Mouse (Mus musculus) hindbrain, embryonic 13.5 days (tissue): ENCODE data around the gene Rgs6. TPM values are rescaled to one million over a fixed set of nuclear protein-coding genes. Genes with fewer than 3 reads are reported as not detected.

ENCODE experiments used
- ATAC-seq: fragments of 200-750 bp; cut with Nextera tagmentation; 2 replicates; pipeline ENCODE4 v1.8.0; 2017; ENCODE audit warnings: moderate TSS enrichment; ENCODE audit not compliant: low FRiP score
- H3K27ac ChIP-seq: fragments of 300-500 bp; sonication (generic); 2 replicates; pipeline ENCODE4 v1.5.1; 2015; ENCODE audit warnings: inconsistent platforms, mild to moderate bottlenecking, moderate library complexity
- H3K27me3 ChIP-seq: fragments of 300-500 bp; sonication (generic); 2 replicates; pipeline ENCODE4 v1.6.1; 2015; ENCODE audit warnings: mild to moderate bottlenecking, inconsistent platforms
- H3K36me3 ChIP-seq: fragments of 300-500 bp; sonication (generic); 2 replicates; pipeline ENCODE4 v1.6.1; 2015; ENCODE audit warnings: mild to moderate bottlenecking, inconsistent platforms
- H3K4me1 ChIP-seq: fragments of 300-500 bp; sonication (generic); replicated peaks from 2 replicates; pipeline ENCODE4 v1.6.1; 2015; ENCODE audit warnings: inconsistent platforms
- H3K4me2 ChIP-seq: fragments of 300-500 bp; sonication (generic); 2 replicates; pipeline ENCODE4 v1.6.1; 2015; ENCODE audit warnings: inconsistent platforms, mild to moderate bottlenecking, moderate library complexity
- H3K4me3 ChIP-seq: fragments of 300-500 bp; sonication (generic); 2 replicates; pipeline ENCODE4 v1.5.1; 2015; ENCODE audit warnings: mild to moderate bottlenecking, inconsistent platforms
- H3K9ac ChIP-seq: fragments of 300-500 bp; sonication (generic); 2 replicates; pipeline ENCODE4 v1.6.1; 2015; ENCODE audit warnings: mild to moderate bottlenecking, inconsistent platforms
- H3K9me3 ChIP-seq: fragments of 300-500 bp; sonication (generic); 2 replicates; pipeline ENCODE4 v1.6.1; 2016; ENCODE audit warnings: inconsistent platforms
- WGBS: fragments of 180-500 bp; shearing (Covaris S2); methylation state at CpG from one replicate; pipeline ENCODE4 v1.1.7; 2015; 5-methylcytosine and 5-hydroxymethylcytosine counted together
- polyA plus RNA-seq: library from polyadenylated mRNA; unstranded; fragments of >200 nt; fragmentation: Nextera tagmentation; extraction: Ambion mirVana; gene quantifications from 2 replicates; pipeline ENCODE4 v1.2.1, GENCODE M21; 2015

Gene Rgs6
- polyA plus RNA-seq, 1 experiment from 2014 or later: 7.4 TPM

DNA sequence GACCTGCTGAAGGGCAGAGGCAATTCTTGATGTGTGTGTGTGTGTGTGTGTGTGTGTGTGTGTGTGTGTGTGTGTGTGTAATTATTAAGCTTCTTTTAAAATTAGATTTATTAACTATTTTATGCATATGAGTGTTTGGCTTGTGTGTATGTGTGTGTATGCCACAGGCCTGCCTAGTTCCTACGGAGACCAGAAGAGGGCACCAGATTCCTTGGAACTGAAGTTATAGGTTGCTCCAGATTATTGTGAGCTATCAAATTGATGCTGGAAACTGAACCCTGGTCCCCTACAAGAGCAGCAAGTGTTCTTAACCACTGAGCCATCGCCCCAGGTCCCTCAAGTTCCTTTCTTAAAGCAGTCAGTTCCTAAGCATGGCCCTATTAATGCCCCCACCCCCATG lies 511.8 kb downstream of the Rgs6 start:
- no peaks in the 10 kb centered on the region for H3K36me3 ChIP-seq
- H3K9me3 ChIP-seq: no peaks in the 10 kb centered on the region
- ATAC-seq: no peak
- H3K27ac ChIP-seq: no peak overlapping the region
- no peak overlapping the region for H3K4me2 ChIP-seq
- H3K9ac ChIP-seq: no peak overlapping the region
- H3K4me1 ChIP-seq: peaks cover 6% of the 10 kb centered on the region
- WGBS: 88% methylated on average over 2 of the region's 2 CpGs
- H3K27me3 ChIP-seq: 0 out of 2 replicates have a peak, but pooled peaks cover 3% of the 10 kb centered on the region
- H3K4me3 ChIP-seq: no peak overlapping the region

GRCm38 (mm10) chr12:83100413-83100812 lies 512.3 kb downstream of the Rgs6 start:
- H3K36me3 ChIP-seq: no peaks in the 10 kb centered on the region
- H3K9me3 ChIP-seq: no peaks in the 10 kb centered on the region
- peaks cover 6% of the 10 kb centered on the region for H3K4me1 ChIP-seq
- no peak overlapping the region for H3K27ac ChIP-seq
- H3K27me3 ChIP-seq: 0 out of 2 replicates have a peak, but pooled peaks cover 3% of the 10 kb centered on the region
- H3K4me2 ChIP-seq: no peak overlapping the region
- no peak for ATAC-seq
- no peak overlapping the region for H3K4me3 ChIP-seq
- H3K9ac ChIP-seq: no peak overlapping the region
- 71% methylated on average over 9 of the region's 9 CpGs for WGBS

DNA sequence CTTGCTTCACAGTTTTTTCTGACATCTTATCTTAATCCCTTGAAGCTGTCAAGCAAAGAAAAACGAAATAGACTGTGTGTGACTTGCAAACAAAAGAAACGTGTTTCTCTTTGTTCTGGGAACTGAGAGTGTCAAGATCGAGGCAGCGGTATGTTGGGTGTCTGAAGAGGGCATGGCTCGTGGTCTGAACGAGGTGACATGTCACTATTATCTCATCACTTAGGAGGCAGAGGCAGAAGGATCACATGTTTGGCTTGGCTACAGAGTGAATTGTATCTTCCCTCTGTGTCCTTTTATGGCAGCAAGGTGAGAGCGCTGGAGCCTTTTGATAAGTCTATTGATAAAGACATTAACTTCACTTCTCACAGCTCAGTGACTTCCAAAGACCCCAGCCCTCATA lies 512.8 kb downstream of the Rgs6 start:
- peaks cover 6% of the 10 kb centered on the region for H3K4me1 ChIP-seq
- no peak overlapping the region for H3K4me2 ChIP-seq
- ATAC-seq: no peak
- no peak overlapping the region for H3K27ac ChIP-seq
- H3K4me3 ChIP-seq: no peak overlapping the region
- no peak overlapping the region for H3K9ac ChIP-seq
- 41% methylated on average over 7 of the region's 7 CpGs for WGBS
- H3K36me3 ChIP-seq: no peaks in the 10 kb centered on the region
- no peaks in the 10 kb centered on the region for H3K9me3 ChIP-seq
- H3K27me3 ChIP-seq: 0 out of 2 replicates have a peak, but pooled peaks cover 3% of the 10 kb centered on the region

- Histone ChIP-seq H3K27me3 (0 out of 2 replicates have a peak, but pooled peaks cover 3% of the 10 kb centered on the region), H3K9ac (no peak overlapping the region), H3K36me3 (no peaks in the 10 kb centered on the region), H3K4me3 (no peak overlapping the region), H3K4me2 (no peak overlapping the region), H3K27ac (no peak overlapping the region), H3K4me1 (peaks cover 7% of the 10 kb centered on the region; the same call in 1 of the 2 replicates), H3K9me3 (no peaks in the 10 kb centered on the region)
- no peak for ATAC-seq
- WGBS: 61% methylated on average over 9 of the region's 9 CpGs
Measured at GRCm38 (mm10) chr12:83105514-83106119, 517.5 kb downstream of the Rgs6 start.

DNA sequence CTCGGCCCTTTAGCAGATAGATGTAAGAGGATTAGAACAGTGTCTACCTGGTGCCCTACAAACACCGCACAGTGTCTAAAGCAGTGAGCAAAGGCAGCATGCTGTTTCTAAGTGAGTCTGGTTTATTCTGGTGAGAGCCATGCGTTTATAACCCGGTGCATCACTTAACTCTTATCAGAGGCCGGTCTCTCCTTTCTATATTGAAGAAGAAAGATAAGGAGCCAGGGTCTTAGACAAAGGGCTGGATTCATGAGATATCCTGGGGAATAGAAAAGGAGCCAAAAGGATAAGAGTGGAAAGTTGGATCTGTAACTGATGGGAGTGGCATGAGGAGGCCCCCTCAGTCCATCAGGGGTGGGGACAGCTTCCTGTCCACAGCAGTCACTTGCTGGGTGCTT lies 518.0 kb downstream of the Rgs6 start:
- Histone ChIP-seq H3K4me1 (peaks cover 10% of the 10 kb centered on the region; the same call in 1 of the 2 replicates), H3K4me2 (no peak overlapping the region), H3K36me3 (no peaks in the 10 kb centered on the region), H3K9me3 (no peaks in the 10 kb centered on the region), H3K27ac (no peak overlapping the region), H3K27me3 (0 out of 2 replicates have a peak, but pooled peaks cover 3% of the 10 kb centered on the region), H3K9ac (no peak overlapping the region), H3K4me3 (no peak overlapping the region)
- no peak for ATAC-seq
- WGBS: 90% methylated on average over 5 of the region's 5 CpGs

DNA sequence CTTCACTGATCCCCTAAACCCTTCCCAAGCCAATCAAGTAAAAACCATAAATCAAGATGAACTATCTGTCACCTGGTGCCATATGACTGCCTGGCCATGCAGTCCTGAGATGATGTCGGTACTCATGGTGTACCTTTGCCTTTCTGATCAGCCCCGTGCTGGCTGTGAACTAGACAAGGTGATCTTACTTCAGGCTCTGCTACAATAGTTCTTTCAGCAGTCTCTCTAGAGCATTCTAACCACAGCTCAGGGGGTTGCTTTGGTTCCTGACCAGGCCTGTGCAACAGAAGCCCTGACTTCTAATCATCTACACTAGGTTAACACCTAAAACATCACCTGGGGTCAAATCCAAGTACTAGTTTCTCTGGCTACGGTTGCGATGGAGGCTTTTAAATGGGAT lies 521.4 kb downstream of the Rgs6 start:
- H3K9me3 ChIP-seq: no peaks in the 10 kb centered on the region
- ATAC-seq: no peak
- WGBS: 84% methylated on average over 4 of the region's 4 CpGs

DNA sequence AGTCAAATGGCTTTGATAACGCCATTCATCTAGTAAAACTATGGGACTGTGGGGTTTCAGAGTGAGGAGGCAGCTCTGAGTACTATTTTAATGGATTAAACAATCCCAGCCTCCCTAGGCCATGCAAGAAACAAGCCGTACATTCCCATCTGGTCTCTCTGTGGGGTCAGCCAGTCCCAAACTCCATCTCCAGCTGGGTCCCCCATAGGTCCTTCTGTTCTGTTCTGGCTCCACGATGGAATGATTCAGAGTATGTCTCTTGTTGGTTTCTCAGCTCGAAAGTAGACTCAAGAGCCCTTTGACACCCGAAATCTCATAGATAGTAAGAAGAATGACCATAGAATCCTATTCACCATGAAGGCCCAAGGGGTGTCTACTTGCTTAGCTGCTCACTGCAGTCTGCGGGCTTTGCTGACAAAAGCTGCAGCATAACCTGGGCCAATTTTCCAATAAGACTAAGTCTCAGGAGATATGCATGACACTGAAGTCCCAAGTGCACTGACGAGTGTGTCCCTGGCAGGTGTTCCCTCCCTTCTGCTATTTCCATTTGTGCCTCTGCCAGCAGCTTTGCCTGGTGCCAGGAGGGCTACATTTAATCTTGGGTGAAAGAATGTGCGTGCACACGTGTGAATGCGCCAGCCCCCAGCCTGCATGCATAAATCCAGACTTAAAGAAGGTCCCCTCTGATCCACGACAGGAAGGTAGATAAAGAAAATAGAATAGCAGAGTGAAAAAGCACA lies 522.0 kb downstream of the Rgs6 start:
- Histone ChIP-seq H3K4me3 (no peak overlapping the region), H3K27ac (peak overlapping the region; percentile 8; the same call in 1 of the 2 replicates), H3K9me3 (no peaks in the 10 kb centered on the region), H3K36me3 (no peaks in the 10 kb centered on the region), H3K4me1 (peaks cover 32% of the 10 kb centered on the region), H3K9ac (no peak overlapping the region), H3K27me3 (no peaks in the 10 kb centered on the region), H3K4me2 (no peak overlapping the region)
- no peak for ATAC-seq
- WGBS: 69% methylated on average over 11 of the region's 11 CpGs

More for the DNA sequence above, 521.4 kb downstream of the Rgs6 start:
- Histone ChIP-seq H3K4me3 (no peak overlapping the region), H3K9ac (no peak overlapping the region), H3K27me3 (no peaks in the 10 kb centered on the region), H3K4me2 (no peak overlapping the region), H3K36me3 (no peaks in the 10 kb centered on the region), H3K4me1 (peaks cover 32% of the 10 kb centered on the region), H3K27ac (no peak overlapping the region)

- no peaks in the 10 kb centered on the region for H3K27me3 ChIP-seq
- no peaks in the 10 kb centered on the region for H3K9me3 ChIP-seq
- no peak for ATAC-seq
- WGBS: 63% methylated on average over 3 of the region's 3 CpGs
- H3K4me2 ChIP-seq: no peak overlapping the region
- H3K27ac ChIP-seq: no peak overlapping the region
- no peaks in the 10 kb centered on the region for H3K36me3 ChIP-seq
- no peak overlapping the region for H3K9ac ChIP-seq
- peaks cover 32% of the 10 kb centered on the region for H3K4me1 ChIP-seq
- no peak overlapping the region for H3K4me3 ChIP-seq
Measured at GRCm38 (mm10) chr12:83110711-83111110, 522.6 kb downstream of the Rgs6 start.

GRCm38 (mm10) chr12:83112283-83112682 lies 524.2 kb downstream of the Rgs6 start:
- Histone ChIP-seq H3K36me3 (no peaks in the 10 kb centered on the region), H3K4me3 (no peak overlapping the region), H3K27me3 (no peaks in the 10 kb centered on the region), H3K9me3 (no peaks in the 10 kb centered on the region), H3K4me2 (no peak overlapping the region), H3K9ac (no peak overlapping the region), H3K4me1 (peaks cover 32% of the 10 kb centered on the region), H3K27ac (0 out of 2 replicates have a peak overlapping the region, but pooled peaks have one; percentile 20)
- ATAC-seq: no peak
- WGBS: 86% methylated on average over 5 of the region's 5 CpGs

DNA sequence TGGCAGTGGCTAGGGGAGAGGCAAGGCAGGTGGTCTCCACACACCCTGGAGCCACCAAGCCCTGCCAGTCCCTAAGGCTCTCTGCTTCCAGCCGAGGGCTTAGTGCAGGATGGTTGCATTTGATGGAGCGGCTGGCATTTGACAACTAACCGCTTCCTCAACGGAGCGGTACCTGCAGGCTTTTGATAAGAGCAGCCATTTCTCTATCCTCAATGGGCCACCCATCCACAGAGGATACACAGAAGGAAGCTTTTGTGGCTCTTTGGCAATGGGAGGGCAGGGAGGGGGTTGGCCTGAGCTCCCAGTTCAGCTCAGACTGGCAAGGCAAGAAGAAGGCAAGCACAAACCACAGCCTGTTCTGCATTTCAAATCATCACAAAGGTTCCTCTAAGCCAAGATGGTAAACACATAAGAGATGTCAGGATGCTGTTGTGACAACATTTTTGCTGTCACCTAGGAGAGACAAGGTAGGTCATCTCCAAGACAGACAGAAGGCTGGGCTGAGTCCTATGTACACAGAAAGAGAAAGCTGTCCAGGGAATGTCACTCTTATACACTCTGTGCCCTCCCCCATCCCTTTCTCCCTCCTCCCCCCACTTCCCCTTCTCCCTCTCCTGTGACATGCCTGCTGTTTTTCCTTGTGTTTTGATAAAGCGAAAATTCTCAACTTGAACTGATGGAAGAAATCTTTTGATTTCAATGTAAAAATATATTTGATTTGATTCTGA lies 525.0 kb downstream of the Rgs6 start:
- H3K36me3 ChIP-seq: no peaks in the 10 kb centered on the region
- no peak overlapping the region for H3K9ac ChIP-seq
- no peaks in the 10 kb centered on the region for H3K9me3 ChIP-seq
- ATAC-seq: no peak
- peaks cover 32% of the 10 kb centered on the region for H3K4me1 ChIP-seq
- WGBS: 65% methylated on average over 6 of the region's 6 CpGs
- no peaks in the 10 kb centered on the region for H3K27me3 ChIP-seq
- no peak overlapping the region for H3K4me3 ChIP-seq
- peak overlapping the region; percentile 20; the same call in 1 of the 2 replicates for H3K27ac ChIP-seq
- no peak overlapping the region for H3K4me2 ChIP-seq

DNA sequence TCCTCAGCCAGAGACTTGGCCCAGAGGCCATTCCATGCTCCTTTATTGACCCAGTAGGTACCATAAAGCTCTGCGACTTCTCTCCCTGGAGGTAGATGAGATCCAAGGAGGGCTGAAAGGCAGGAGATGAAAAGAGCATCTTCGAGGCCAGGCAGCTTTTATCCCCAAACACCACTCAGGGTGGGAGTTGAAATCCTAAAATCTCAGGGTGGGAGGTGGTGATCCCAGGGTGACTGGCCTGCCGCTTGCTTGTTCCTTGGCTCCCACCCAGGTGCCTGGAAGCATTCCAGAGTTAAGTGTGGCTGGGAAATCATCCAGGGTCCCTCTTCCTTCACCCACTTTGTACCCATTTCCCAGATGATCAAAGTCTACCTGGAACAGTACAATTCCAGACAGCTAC lies 525.9 kb downstream of the Rgs6 start:
- Histone ChIP-seq H3K27me3 (no peaks in the 10 kb centered on the region), H3K9me3 (no peaks in the 10 kb centered on the region), H3K9ac (no peak overlapping the region), H3K4me1 (peaks cover 32% of the 10 kb centered on the region), H3K36me3 (no peaks in the 10 kb centered on the region), H3K4me3 (no peak overlapping the region), H3K4me2 (no peak overlapping the region), H3K27ac (no peak overlapping the region)
- 78% methylated on average over 3 of the region's 3 CpGs for WGBS
- ATAC-seq: no peak

- WGBS: 43% methylated on average over 5 of the region's 5 CpGs
- Histone ChIP-seq H3K4me3 (no peak overlapping the region), H3K4me2 (no peak overlapping the region), H3K9me3 (no peaks in the 10 kb centered on the region), H3K9ac (no peak overlapping the region), H3K4me1 (peaks cover 32% of the 10 kb centered on the region), H3K27me3 (no peaks in the 10 kb centered on the region), H3K27ac (no peak overlapping the region), H3K36me3 (no peaks in the 10 kb centered on the region)
- ATAC-seq: peak; percentile 59; the same call in 1 of the 2 replicates
Measured at GRCm38 (mm10) chr12:83114396-83115053, 526.4 kb downstream of the Rgs6 start.
